Mouse (Mus musculus): ENCODE data around the gene Sec31a. TPM values are rescaled to one million over a fixed set of nuclear protein-coding genes. Genes with fewer than 3 reads are reported as not detected.

Gene Sec31a
- 183 and 186 TPM in 2 replicates for polyA plus RNA-seq (2014; fragmentation: Nextera tagmentation; extraction: Ambion mirVana)

DNA sequence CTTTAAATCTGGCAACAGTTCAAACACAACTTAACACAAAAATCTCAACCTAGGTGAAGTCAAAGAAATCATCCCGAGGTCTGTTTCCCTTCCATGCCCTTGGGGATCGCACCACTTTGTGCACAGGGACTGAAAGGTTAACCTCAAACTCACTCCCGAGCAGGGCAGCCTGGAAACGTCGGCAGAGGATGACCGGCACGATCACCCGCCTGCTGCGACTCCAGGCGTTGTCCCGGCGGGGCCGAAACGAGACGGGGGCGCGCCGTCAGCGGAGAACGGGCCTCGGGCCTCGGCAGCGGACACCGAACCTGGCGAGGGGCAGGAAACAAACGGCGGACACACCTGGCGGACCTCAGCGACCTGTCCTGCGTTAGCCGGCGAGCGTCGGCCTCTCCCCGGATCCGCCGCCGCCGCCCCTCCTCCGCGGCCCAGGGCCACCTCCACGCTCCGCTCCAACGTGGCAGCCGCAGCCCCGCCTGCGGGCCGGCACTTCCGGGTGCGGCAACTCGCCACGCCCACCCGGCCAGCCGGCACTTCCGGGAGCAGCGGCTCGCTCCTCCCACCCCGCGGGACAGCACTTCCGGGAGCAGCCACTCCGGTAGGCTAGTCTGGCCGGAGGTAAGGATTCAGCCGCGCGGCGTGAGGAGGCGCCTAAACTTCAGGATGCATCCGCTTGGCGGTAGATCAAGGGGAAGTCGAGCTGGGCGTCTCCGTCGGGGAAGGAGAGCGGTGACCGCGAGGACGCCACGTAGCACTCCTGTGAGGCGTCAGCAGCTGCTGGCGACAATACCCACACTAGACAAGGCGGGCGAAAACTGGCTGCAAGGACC lies at the start of gene Sec31a:
TSS of gene Sec31a (minus strand) at position 474 of the 830 bp plus-strand sequence.
- Histone ChIP-seq H3K4me2 (replicated peaks; ENCODE audit: low read depth, low read length) (peak within 1 kb of the TSS; percentile 76), H3K36me3 (ENCODE audit: control insufficient read depth, insufficient read depth, low read length) (peaks cover 22% of the 10 kb centered on the region), H3K9me3 (ENCODE audit: control insufficient read depth, low read depth, low read length) (no peaks in the 10 kb centered on the region), H3K27ac (ENCODE audit: low read length) (peak within 1 kb of the TSS; percentile 90), H3K9ac (replicated peaks; ENCODE audit: low read depth, low read length) (peak within 1 kb of the TSS; percentile 84), H3K27me3 (ENCODE audit: control insufficient read depth, insufficient read depth, low read length) (no peaks in the 10 kb centered on the region), H3K4me1 (ENCODE audit: control insufficient read depth, insufficient read depth, low read length) (peaks cover 18% of the 10 kb centered on the region), H3K4me3 (ENCODE audit: low read depth, low read length) (peak within 1 kb of the TSS; percentile 89)
- WGBS: under 1% methylated on average over 75 of the region's 82 CpGs
- ATAC-seq (ENCODE audit: insufficient number of reproducible peaks, insufficient read depth, low FRiP score, low read depth): peak; percentile 97

- Histone ChIP-seq H3K9ac (replicated peaks; ENCODE audit: low read depth, low read length) (no peak overlapping the region), H3K4me1 (ENCODE audit: control insufficient read depth, insufficient read depth, low read length) (no peaks in the 10 kb centered on the region), H3K27ac (ENCODE audit: low read length) (no peak overlapping the region), H3K36me3 (ENCODE audit: control insufficient read depth, insufficient read depth, low read length) (peaks cover 28% of the 10 kb centered on the region; the same call in 1 of the 2 replicates), H3K9me3 (ENCODE audit: control insufficient read depth, low read depth, low read length) (no peaks in the 10 kb centered on the region), H3K27me3 (ENCODE audit: control insufficient read depth, insufficient read depth, low read length) (no peaks in the 10 kb centered on the region), H3K4me2 (replicated peaks; ENCODE audit: low read depth, low read length) (no peak overlapping the region), H3K4me3 (ENCODE audit: low read depth, low read length) (no peak overlapping the region)
- WGBS: 88% methylated on average over 2 of the region's 2 CpGs
- no peak for ATAC-seq (ENCODE audit: insufficient number of reproducible peaks, insufficient read depth, low FRiP score, low read depth)
Measured at GRCm38 (mm10) chr5:100462374-100462773, 46.3 kb upstream of the Sec31a start.

DNA sequence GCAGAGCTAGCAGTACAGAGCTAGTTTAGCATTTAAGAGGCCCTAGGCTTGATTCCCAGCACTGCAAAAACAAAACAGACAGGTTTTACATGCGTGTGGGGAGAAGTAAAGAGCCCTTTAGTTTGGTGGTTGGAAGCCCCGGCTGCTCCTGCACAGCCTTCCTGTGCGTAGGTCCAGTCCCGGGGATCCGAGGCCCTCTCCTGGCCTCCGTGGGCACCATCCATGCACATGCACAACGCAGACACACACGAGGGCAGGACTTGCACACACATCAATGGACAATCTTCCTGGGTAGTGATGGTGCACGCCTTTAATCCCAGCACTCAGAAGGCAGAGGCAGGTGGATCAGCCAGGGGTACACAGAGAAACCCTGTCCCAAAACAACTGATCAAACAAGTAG lies 45.5 kb upstream of the Sec31a start:
- Histone ChIP-seq H3K27me3 (ENCODE audit: control insufficient read depth, insufficient read depth, low read length) (no peaks in the 10 kb centered on the region), H3K4me3 (ENCODE audit: low read depth, low read length) (no peak overlapping the region), H3K4me1 (ENCODE audit: control insufficient read depth, insufficient read depth, low read length) (no peaks in the 10 kb centered on the region), H3K27ac (ENCODE audit: low read length) (no peak overlapping the region), H3K36me3 (ENCODE audit: control insufficient read depth, insufficient read depth, low read length) (peaks cover 28% of the 10 kb centered on the region; the same call in 1 of the 2 replicates), H3K4me2 (replicated peaks; ENCODE audit: low read depth, low read length) (no peak overlapping the region), H3K9me3 (ENCODE audit: control insufficient read depth, low read depth, low read length) (no peaks in the 10 kb centered on the region), H3K9ac (replicated peaks; ENCODE audit: low read depth, low read length) (no peak overlapping the region)
- 92% methylated on average over 9 of the region's 9 CpGs for WGBS
- no peak for ATAC-seq (ENCODE audit: insufficient number of reproducible peaks, insufficient read depth, low FRiP score, low read depth)

DNA sequence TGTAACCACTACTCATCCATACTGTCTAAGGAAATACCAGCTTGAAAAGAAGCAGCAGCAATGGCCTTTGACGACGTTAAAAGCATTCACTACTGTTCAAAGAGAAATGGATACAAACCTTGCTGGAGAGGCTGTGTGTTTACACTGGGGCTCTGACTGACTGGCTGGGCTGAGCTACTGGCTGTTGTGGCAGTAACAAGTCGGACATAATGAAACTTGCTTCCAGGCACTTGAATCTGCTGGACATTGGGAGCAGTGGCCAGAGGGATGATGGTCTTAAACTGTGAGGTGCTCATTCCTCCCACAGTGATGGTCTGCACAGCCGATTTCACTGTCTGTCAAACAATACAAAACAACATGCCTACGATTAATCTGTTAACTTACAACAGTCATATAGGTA lies 43.4 kb upstream of the Sec31a start:
- H3K36me3 ChIP-seq (ENCODE audit: control insufficient read depth, insufficient read depth, low read length): peaks cover 27% of the 10 kb centered on the region; the same call in 1 of the 2 replicates
- 86% methylated on average over 5 of the region's 5 CpGs for WGBS
- no peak for ATAC-seq (ENCODE audit: insufficient number of reproducible peaks, insufficient read depth, low FRiP score, low read depth)

DNA sequence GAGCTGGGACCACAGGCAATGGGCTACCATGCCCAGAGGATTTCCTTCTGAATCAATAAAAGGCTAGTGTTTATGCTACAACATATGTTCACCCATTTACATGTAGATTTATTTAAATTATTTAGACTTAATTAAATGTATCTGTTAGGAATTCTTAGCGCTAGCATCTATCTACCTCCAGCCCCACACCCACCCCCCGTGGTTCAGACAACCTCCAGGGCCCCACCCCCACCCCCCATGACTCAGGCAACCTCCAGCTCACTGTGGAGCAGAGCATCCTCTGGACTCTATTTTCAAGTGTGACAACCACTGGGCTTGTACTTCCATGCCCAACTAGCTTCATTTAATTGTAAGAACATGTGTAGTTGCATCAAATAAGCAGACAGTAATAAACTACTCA lies 35.8 kb upstream of the Sec31a start:
- no peaks in the 10 kb centered on the region for H3K9me3 ChIP-seq (ENCODE audit: control insufficient read depth, low read depth, low read length)
- no peaks in the 10 kb centered on the region for H3K27me3 ChIP-seq (ENCODE audit: control insufficient read depth, insufficient read depth, low read length)
- no peak overlapping the region for H3K27ac ChIP-seq (ENCODE audit: low read length)
- 88% methylated on average over 2 of the region's 2 CpGs for WGBS
- no peaks in the 10 kb centered on the region for H3K4me1 ChIP-seq (ENCODE audit: control insufficient read depth, insufficient read depth, low read length)
- H3K36me3 ChIP-seq (ENCODE audit: control insufficient read depth, insufficient read depth, low read length): peaks cover 36% of the 10 kb centered on the region
- no peak overlapping the region for H3K9ac ChIP-seq (replicated peaks; ENCODE audit: low read depth, low read length)
- no peak overlapping the region for H3K4me3 ChIP-seq (ENCODE audit: low read depth, low read length)
- ATAC-seq (ENCODE audit: insufficient number of reproducible peaks, insufficient read depth, low FRiP score, low read depth): no peak
- no peak overlapping the region for H3K4me2 ChIP-seq (replicated peaks; ENCODE audit: low read depth, low read length)

More for the DNA sequence above, 43.4 kb upstream of the Sec31a start:
- H3K27ac ChIP-seq (ENCODE audit: low read length): no peak overlapping the region
- H3K4me1 ChIP-seq (ENCODE audit: control insufficient read depth, insufficient read depth, low read length): no peaks in the 10 kb centered on the region
- H3K4me3 ChIP-seq (ENCODE audit: low read depth, low read length): no peak overlapping the region
- no peak overlapping the region for H3K4me2 ChIP-seq (replicated peaks; ENCODE audit: low read depth, low read length)
- no peaks in the 10 kb centered on the region for H3K9me3 ChIP-seq (ENCODE audit: control insufficient read depth, low read depth, low read length)
- H3K9ac ChIP-seq (replicated peaks; ENCODE audit: low read depth, low read length): no peak overlapping the region
- H3K27me3 ChIP-seq (ENCODE audit: control insufficient read depth, insufficient read depth, low read length): no peaks in the 10 kb centered on the region

GRCm38 (mm10) chr5:100438796-100439195 lies 22.8 kb upstream of the Sec31a start:
- H3K9ac ChIP-seq (replicated peaks; ENCODE audit: low read depth, low read length): no peak overlapping the region
- H3K9me3 ChIP-seq (ENCODE audit: control insufficient read depth, low read depth, low read length): no peaks in the 10 kb centered on the region
- no peak overlapping the region for H3K4me2 ChIP-seq (replicated peaks; ENCODE audit: low read depth, low read length)
- no peaks in the 10 kb centered on the region for H3K27me3 ChIP-seq (ENCODE audit: control insufficient read depth, insufficient read depth, low read length)
- WGBS: 96% methylated on average over 14 of the region's 14 CpGs
- no peak for ATAC-seq (ENCODE audit: insufficient number of reproducible peaks, insufficient read depth, low FRiP score, low read depth)
- no peak overlapping the region for H3K4me3 ChIP-seq (ENCODE audit: low read depth, low read length)
- no peaks in the 10 kb centered on the region; the same call in none of the 2 replicates for H3K36me3 ChIP-seq (ENCODE audit: control insufficient read depth, insufficient read depth, low read length)
- no peak overlapping the region for H3K27ac ChIP-seq (ENCODE audit: low read length)
- no peaks in the 10 kb centered on the region for H3K4me1 ChIP-seq (ENCODE audit: control insufficient read depth, insufficient read depth, low read length)

DNA sequence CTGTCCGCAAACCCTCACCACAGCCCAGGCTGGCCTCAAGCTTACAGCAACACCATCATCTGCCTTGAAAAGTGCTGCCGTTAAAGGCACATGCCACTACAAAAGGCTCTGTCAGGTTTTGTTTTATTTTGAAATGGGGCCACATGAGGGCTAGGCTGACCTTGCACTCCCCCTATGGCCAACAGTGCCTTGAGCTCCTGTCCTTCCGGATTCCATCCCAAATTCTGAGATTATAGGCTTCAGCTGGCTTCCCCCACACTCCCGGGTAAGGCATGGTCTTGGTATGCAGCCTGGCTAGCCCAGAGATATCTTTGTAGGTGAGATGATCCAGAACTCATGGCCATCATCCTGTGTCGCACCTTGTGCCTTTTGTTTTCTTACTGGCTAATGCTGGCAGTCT lies 21.9 kb upstream of the Sec31a start:
- Histone ChIP-seq H3K27ac (ENCODE audit: low read length) (no peak overlapping the region), H3K9me3 (ENCODE audit: control insufficient read depth, low read depth, low read length) (no peaks in the 10 kb centered on the region), H3K4me2 (replicated peaks; ENCODE audit: low read depth, low read length) (no peak overlapping the region), H3K36me3 (ENCODE audit: control insufficient read depth, insufficient read depth, low read length) (no peaks in the 10 kb centered on the region; the same call in none of the 2 replicates), H3K4me3 (ENCODE audit: low read depth, low read length) (no peak overlapping the region), H3K9ac (replicated peaks; ENCODE audit: low read depth, low read length) (no peak overlapping the region), H3K4me1 (ENCODE audit: control insufficient read depth, insufficient read depth, low read length) (no peaks in the 10 kb centered on the region), H3K27me3 (ENCODE audit: control insufficient read depth, insufficient read depth, low read length) (no peaks in the 10 kb centered on the region)
- 92% methylated on average over 5 of the region's 5 CpGs for WGBS
- no peak for ATAC-seq (ENCODE audit: insufficient number of reproducible peaks, insufficient read depth, low FRiP score, low read depth)

DNA sequence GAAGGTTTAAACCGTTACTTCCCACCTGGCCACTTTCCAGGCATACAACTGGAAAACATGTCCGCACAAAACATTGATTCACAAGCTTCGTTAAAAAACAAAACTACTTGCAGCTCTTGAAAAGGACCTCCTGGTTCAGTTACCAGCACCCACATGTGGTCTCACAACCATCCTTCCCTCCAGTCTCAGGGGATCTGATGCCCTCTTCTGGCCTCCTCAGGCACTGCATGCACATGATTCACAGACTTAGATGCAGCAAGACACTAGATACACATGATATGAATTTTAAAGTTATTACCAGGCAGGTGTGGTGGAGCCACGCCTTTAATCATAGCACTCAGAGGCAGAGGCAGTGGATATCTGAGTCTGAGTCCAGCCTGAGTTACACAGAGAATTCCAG lies 21.1 kb upstream of the Sec31a start:
- ATAC-seq (ENCODE audit: insufficient number of reproducible peaks, insufficient read depth, low FRiP score, low read depth): no peak
- Histone ChIP-seq H3K27me3 (ENCODE audit: control insufficient read depth, insufficient read depth, low read length) (no peaks in the 10 kb centered on the region), H3K9me3 (ENCODE audit: control insufficient read depth, low read depth, low read length) (no peaks in the 10 kb centered on the region), H3K27ac (ENCODE audit: low read length) (no peak overlapping the region), H3K36me3 (ENCODE audit: control insufficient read depth, insufficient read depth, low read length) (no peaks in the 10 kb centered on the region; the same call in 1 of the 2 replicates), H3K9ac (replicated peaks; ENCODE audit: low read depth, low read length) (no peak overlapping the region), H3K4me3 (ENCODE audit: low read depth, low read length) (no peak overlapping the region), H3K4me1 (ENCODE audit: control insufficient read depth, insufficient read depth, low read length) (no peaks in the 10 kb centered on the region), H3K4me2 (replicated peaks; ENCODE audit: low read depth, low read length) (no peak overlapping the region)
- 93% methylated on average over 4 of the region's 4 CpGs for WGBS

All from stomach, embryonic 14.5 days (tissue).